Mouse (Mus musculus) ES-E14 (cell line): ENCODE data around the gene Lin7c. TPM values are rescaled to one million over a fixed set of nuclear protein-coding genes. Genes with fewer than 3 reads are reported as not detected.

Source experiments
- DNase-seq: peaks from one replicate; pipeline ENCODE4 v3.0.0-alpha.2; 2013; ENCODE audit warnings: low read depth, low spot score
- H3K27ac ChIP-seq: 2 replicates; pipeline ENCODE4 v1.5.1; 2012; ENCODE audit warnings: low read depth, mild to moderate bottlenecking, low read length, moderate library complexity, mixed read lengths; ENCODE audit not compliant: poor library complexity, insufficient read depth, severe bottlenecking
- H3K36me3 ChIP-seq: 2 replicates; pipeline ENCODE4 v1.6.1; 2012; ENCODE audit warnings: mild to moderate bottlenecking, low read length, moderate library complexity, mixed read lengths; ENCODE audit not compliant: control insufficient read depth, poor library complexity, insufficient read depth, severe bottlenecking
- H3K4me1 ChIP-seq, 2 experiments: fragments of 150-350 bp in 1 of 2; sonication (generic) in 1 of 2; 2 replicates each; pipeline ENCODE4 v1.6.1; 2012; ENCODE audit warnings: low read length in 2 of 2, mild to moderate bottlenecking in 1 of 2, mixed read lengths in 1 of 2; ENCODE audit not compliant: control insufficient read depth in 2 of 2, insufficient read depth in 2 of 2, poor library complexity in 1 of 2
- H3K4me3 ChIP-seq, 2 experiments: fragments of 150-350 bp in 1 of 2; sonication (generic) in 1 of 2; 2 replicates each; pipeline ENCODE4 v1.5.1; 2012; ENCODE audit warnings: low read length in 2 of 2, low read depth in 1 of 2, mild to moderate bottlenecking in 1 of 2, mixed read lengths in 1 of 2; ENCODE audit not compliant: insufficient read depth in 1 of 2, poor library complexity in 1 of 2, severe bottlenecking in 1 of 2
- H3K9ac ChIP-seq: 2 replicates; pipeline ENCODE4 v1.6.1; 2012; ENCODE audit warnings: low read depth, mild to moderate bottlenecking, low read length, mixed read lengths; ENCODE audit not compliant: poor library complexity, insufficient read depth, severe bottlenecking
- H3K9me3 ChIP-seq: fragments of 150-350 bp; sonication (generic); 2 replicates; pipeline ENCODE4 v1.6.1; 2012; ENCODE audit warnings: low read depth, mild to moderate bottlenecking, low read length; ENCODE audit not compliant: control insufficient read depth, insufficient read depth
- CHD2 ChIP-seq: IDR thresholded peaks from 2 replicates; pipeline ENCODE4 v1.6.1; 2014; ENCODE audit warnings: mild to moderate bottlenecking, low read depth, low read length, inconsistent platforms
- HCFC1 ChIP-seq: IDR thresholded peaks from 2 replicates; pipeline ENCODE4 v1.6.1; 2012; ENCODE audit warnings: low read length, inconsistent platforms, borderline replicate concordance; ENCODE audit not compliant: insufficient read depth
- MAFK ChIP-seq: IDR thresholded peaks from 2 replicates; pipeline ENCODE4 v1.6.1; 2014; ENCODE audit warnings: mild to moderate bottlenecking, low read depth, low read length, inconsistent platforms; ENCODE audit not compliant: insufficient read depth
- ZC3H11A ChIP-seq: IDR thresholded peaks from 2 replicates; pipeline ENCODE4 v1.6.1; 2012; ENCODE audit warnings: low read depth, mild to moderate bottlenecking, inconsistent platforms, low read length, borderline replicate concordance
- ZNF384 ChIP-seq: IDR thresholded peaks from 2 replicates; pipeline ENCODE4 v1.6.1; 2012; ENCODE audit warnings: low read depth, low read length, inconsistent platforms
- in situ Hi-C, 2 experiments: fragments of 600-800 bp; cut with MboI; formaldehyde crosslinking; loops; one replicate each; pipeline ENCODE4 v1.15.1; 2025; ENCODE audit warnings: low sequenced_read_pairs in 2 of 2, inconsistent platforms in 1 of 2; ENCODE audit not compliant: unreplicated experiment in 2 of 2
- total RNA-seq: library from RNA; depleted of rRNA; stranded (reverse); fragments of 300-350 nt; gene quantifications from 2 replicates; pipeline ENCODE4 v1.2.3, GENCODE M21; 2012

Lin7c gene
- total RNA-seq, 1 experiment = 71.8 TPM

GRCm38 (mm10) chr2:109935754-109936409 lies 45.2 kb downstream of the Lin7c start:
- Histone ChIP-seq H3K27ac (no peak overlapping the region), H3K9me3 (no peaks in the 10 kb centered on the region), H3K9ac (no peak overlapping the region), H3K36me3 (peaks cover 5% of the 10 kb centered on the region), H3K4me1 (peaks cover 3 to 11% of the 10 kb centered on the region in 2 experiments; a peak in 1 of 4 replicates), H3K4me3 (no peak overlapping the region)
- no peak for TF ChIP-seq CHD2
- TF ChIP-seq MAFK = no peak; the same call in 1 of the 2 replicates
- TF ChIP-seq ZC3H11A = no peak
- TF ChIP-seq ZNF384 = no peak
- no peak for TF ChIP-seq HCFC1
- in situ Hi-C loops = no loop called here
- no peak for DNase-seq

GRCm38 (mm10) chr2:109936410-109936755 lies 45.7 kb downstream of the Lin7c start:
- Histone ChIP-seq H3K4me3 (no peak overlapping the region), H3K9me3 (no peaks in the 10 kb centered on the region), H3K9ac (no peak overlapping the region), H3K27ac (no peak overlapping the region), H3K4me1 (peaks cover 3 to 11% of the 10 kb centered on the region in 2 experiments; a peak in 1 of 4 replicates), H3K36me3 (peaks cover 5% of the 10 kb centered on the region)
- no peak for DNase-seq
- in situ Hi-C loops = no loop called here
- no peak for TF ChIP-seq ZC3H11A
- TF ChIP-seq CHD2 = no peak
- TF ChIP-seq ZNF384 = no peak
- no peak for TF ChIP-seq MAFK
- TF ChIP-seq HCFC1 = no peak

GRCm38 (mm10) chr2:109941973-109942444 lies 51.4 kb downstream of the Lin7c start:
- TF ChIP-seq HCFC1 = no peak
- TF ChIP-seq CHD2 = no peak
- TF ChIP-seq ZNF384 = no peak
- no peak for TF ChIP-seq MAFK
- no peak for TF ChIP-seq ZC3H11A
- in situ Hi-C loops = no loop called here
- Histone ChIP-seq H3K27ac (0 out of 2 replicates have a peak overlapping the region, but pooled peaks have one; percentile 10), H3K4me1 (peaks cover 4 to 19% of the 10 kb centered on the region in 2 experiments), H3K9me3 (no peaks in the 10 kb centered on the region), H3K4me3 (no peak overlapping the region), H3K36me3 (peaks cover 2% of the 10 kb centered on the region; the same call in 1 of the 2 replicates), H3K9ac (no peak overlapping the region; the same call in 1 of the 2 replicates)
- no peak for DNase-seq

- H3K9ac ChIP-seq = no peak overlapping the region
- H3K9me3 ChIP-seq = no peaks in the 10 kb centered on the region
- H3K27ac ChIP-seq = peak overlapping the region; percentile 31; the same call in 1 of the 2 replicates
- H3K36me3 ChIP-seq = peaks cover 2% of the 10 kb centered on the region; the same call in 1 of the 2 replicates
- no peak overlapping the region for H3K4me3 ChIP-seq
- in situ Hi-C loops = no loop called here
- TF ChIP-seq ZNF384 (no peak), CHD2 (no peak), HCFC1 (no peak), ZC3H11A (no peak), MAFK (no peak)
- H3K4me1 ChIP-seq = peaks cover 4 to 19% of the 10 kb centered on the region in 2 experiments
- no peak for DNase-seq
Observed at GRCm38 (mm10) chr2:109942810-109943570, 52.3 kb downstream of the Lin7c start.
